Mouse (Mus musculus) left cerebral cortex, postnatal 25 days (tissue): ENCODE measurements around the gene Usp19. TPM values are rescaled to one million over a fixed set of nuclear protein-coding genes. Genes with fewer than 3 reads are reported as not detected.

Experiments used
- DNase-seq, 2 experiments: peaks; one replicate each; pipeline ENCODE4 v3.0.0; 2022; ENCODE audit warnings: low spot score in 2 of 2, mixed read lengths in 1 of 2
- intact Hi-C: fragments of 180-260 bp; cut with DNase I; formaldehyde crosslinking; loops from one replicate; pipeline ENCODE4 v1.15.1; 2025
- total RNA-seq, 2 experiments: library from RNA; stranded (reverse); gene quantifications; 2 replicates each; pipeline ENCODE4 v1.2.3; 2021

The Usp19 gene
- total RNA-seq, 2 experiments from 2014 or later = 143 to 147 TPM

DNA sequence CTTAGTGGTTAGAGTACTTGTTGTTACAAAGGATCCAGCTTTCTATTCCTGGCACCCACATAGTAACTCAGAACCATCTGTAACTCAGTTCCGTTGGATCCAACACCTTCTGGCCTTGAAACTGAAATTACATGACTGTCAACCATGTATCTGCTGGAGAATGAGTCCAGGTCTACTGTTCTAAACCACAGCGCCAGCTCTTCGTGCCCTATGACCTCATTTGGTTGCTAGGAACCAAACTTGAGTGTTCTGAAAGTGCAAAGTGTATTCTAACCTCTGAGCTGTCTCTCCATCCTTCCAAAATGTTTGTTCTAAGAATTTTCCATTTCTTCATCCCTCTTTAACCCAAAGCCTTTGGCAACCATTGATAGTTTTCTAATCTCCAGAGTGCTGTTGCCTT is 55.6 kb downstream of the Usp19 start:
- intact Hi-C loops = no loop called here
- DNase-seq = no peak

DNA sequence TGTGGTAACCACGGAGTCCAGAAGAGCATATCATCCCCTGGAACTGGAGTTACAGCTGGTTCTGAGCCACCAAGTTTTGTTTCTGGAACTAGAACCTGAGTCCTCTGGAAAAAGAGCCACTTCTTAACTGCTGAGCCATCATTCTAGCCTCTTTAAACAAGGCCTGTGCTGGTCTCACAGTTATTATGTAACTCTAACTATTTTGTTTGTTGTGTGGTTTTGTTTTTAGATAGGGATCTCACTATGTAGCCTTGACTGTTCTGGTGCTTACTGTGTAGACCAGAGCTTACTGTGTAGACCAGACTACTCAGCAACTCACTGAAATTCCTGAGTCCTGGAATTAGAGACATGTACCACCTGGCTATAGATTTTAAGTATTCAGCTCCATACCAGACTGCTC is 56.5 kb downstream of the Usp19 start:
- no peak for DNase-seq
- intact Hi-C loops = no loop called here

Other genes starting within 250 kb of the Usp19 start
- gene Dag1, start 226.6 kb upstream of the Usp19 start, total RNA-seq = 10 to 100 TPM; 94.7 to 97.9 TPM
- gene Nicn1, start 200.2 kb upstream of the Usp19 start, total RNA-seq = 100 to 1,000 TPM; 113 to 121 TPM
- 10 to 100 TPM; 31.1 to 35.0 TPM for gene Amt, start 193.7 kb upstream of the Usp19 start, total RNA-seq
- gene Rhoa, start 184.5 kb upstream of the Usp19 start, total RNA-seq = 100 to 1,000 TPM; 165 to 175 TPM
- 10 to 100 TPM; 33.2 to 34.6 TPM for gene Tcta, start 184.4 kb upstream of the Usp19 start, total RNA-seq
- gene Gpx1, start 151.7 kb upstream of the Usp19 start, total RNA-seq = 100 to 1,000 TPM; 104 to 106 TPM
- gene Usp4, start 142.7 kb upstream of the Usp19 start, total RNA-seq = 100 to 1,000 TPM; 117 TPM
- 1 to 10 TPM; 2.4 to 3.0 TPM for gene 1700102P08Rik, start 97.8 kb upstream of the Usp19 start, total RNA-seq
- under 1 TPM; 0.32 TPM for gene Ccdc36, start 62.1 kb upstream of the Usp19 start, total RNA-seq
- not detected for gene BC048562, start 54.1 kb upstream of the Usp19 start, total RNA-seq
- gene Ccdc71, start 30.1 kb upstream of the Usp19 start, total RNA-seq = 10 to 100 TPM; 40.3 to 42.2 TPM
- gene Klhdc8b, start 29.0 kb upstream of the Usp19 start, total RNA-seq = 10 to 100 TPM; 30.3 to 36.7 TPM
- gene Lamb2, start 10.9 kb upstream of the Usp19 start, total RNA-seq = 10 to 100 TPM; 30.6 to 31.9 TPM
- 10 to 100 TPM; 75.3 to 84.4 TPM for gene Qars, start 17.1 kb downstream of the Usp19 start, total RNA-seq
- 100 to 1,000 TPM; 136 to 141 TPM for gene Qrich1, start 26.2 kb downstream of the Usp19 start, total RNA-seq
- gene Impdh2, start 69.7 kb downstream of the Usp19 start, total RNA-seq = 10 to 100 TPM; 55.3 to 55.4 TPM
- 10 to 100 TPM; 53.1 to 58.2 TPM for gene Ndufaf3, start 76.8 kb downstream of the Usp19 start, total RNA-seq
- 10 to 100 TPM; 83.8 to 85.2 TPM for gene Dalrd3, start 79.3 kb downstream of the Usp19 start, total RNA-seq
- gene Wdr6, start 88.1 kb downstream of the Usp19 start, total RNA-seq = 100 to 1,000 TPM; 112 to 126 TPM
- gene P4htm, start 107.1 kb downstream of the Usp19 start, total RNA-seq = 10 to 100 TPM; 77.2 to 82.9 TPM
- gene Arih2, start 158.8 kb downstream of the Usp19 start, total RNA-seq = 10 to 100 TPM; 48.3 to 50.9 TPM
- 10 to 100 TPM; 12.6 to 14.4 TPM for gene Slc25a20, start 171.5 kb downstream of the Usp19 start, total RNA-seq
- gene Prkar2a, start 198.7 kb downstream of the Usp19 start, total RNA-seq = 10 to 100 TPM; 45.5 to 49.1 TPM